Mouse (Mus musculus): ENCODE measurements at regions not wholly inside any gene's neighbourhood (a gene's known extent, or its start where the extent isn't known, plus 50 kb on each side); places are given as distances from the start of the nearest gene placed in this dataset.

GRCm38 (mm10) chr1:81593280-81594182 is 516.8 kb downstream of the Nyap2 start:
- H3K4me3 ChIP-seq (ENCODE audit: insufficient read depth, low read depth, low read length): peak overlapping the region; percentile 34
- H3K27ac ChIP-seq (replicated peaks; ENCODE audit: low read depth, low read length): no peak overlapping the region

DNA sequence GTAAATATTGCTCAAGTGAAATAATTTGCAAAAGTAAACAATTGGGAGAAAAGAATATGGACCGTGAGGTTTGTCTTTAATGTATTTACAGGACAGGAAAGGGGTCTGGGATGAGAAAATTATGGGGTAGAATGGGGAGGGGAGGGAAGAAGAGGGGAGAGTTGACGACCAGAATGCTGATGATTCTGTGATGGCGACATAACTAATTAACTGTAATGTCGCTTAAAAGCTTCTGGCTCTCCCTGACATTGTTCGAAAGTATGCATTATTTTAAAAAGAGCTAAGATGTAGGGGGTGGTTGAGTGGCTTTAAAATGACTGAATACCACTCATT is 517.4 kb downstream of the Nyap2 start:
- H3K4me1 ChIP-seq (ENCODE audit: control insufficient read depth, insufficient read depth, insufficient read length, low read length): no peaks in the 10 kb centered on the region
- no peak overlapping the region for H3K4me3 ChIP-seq (ENCODE audit: insufficient read depth, low read depth, low read length)
- H3K27ac ChIP-seq (replicated peaks; ENCODE audit: low read depth, low read length): no peak overlapping the region

More at GRCm38 (mm10) chr1:81593280-81594182, 516.8 kb downstream of the Nyap2 start:
- H3K4me1 ChIP-seq (ENCODE audit: control insufficient read depth, insufficient read depth, insufficient read length, low read length): no peaks in the 10 kb centered on the region

DNA sequence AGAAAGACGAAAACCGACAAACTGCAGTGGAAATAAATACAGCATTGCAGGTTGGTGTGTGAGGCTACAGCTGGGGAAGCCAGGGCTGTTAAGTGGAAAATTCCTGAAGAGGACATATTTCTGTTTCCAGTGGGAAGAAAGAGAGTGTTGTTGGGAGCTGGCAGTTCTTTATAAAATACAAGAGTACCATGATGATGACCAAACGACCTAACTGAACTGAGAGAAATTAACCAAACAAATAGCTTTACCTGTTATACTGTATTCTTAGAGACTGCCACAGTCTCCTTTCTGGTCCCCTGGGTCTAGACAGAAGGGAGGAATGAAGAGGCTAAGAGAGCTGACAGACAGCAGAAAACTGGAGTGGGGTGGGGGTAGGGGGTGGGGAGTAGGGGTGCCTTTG is 517.9 kb downstream of the Nyap2 start:
- Histone ChIP-seq H3K27ac (replicated peaks; ENCODE audit: low read depth, low read length) (no peak overlapping the region), H3K4me1 (ENCODE audit: control insufficient read depth, insufficient read depth, insufficient read length, low read length) (no peaks in the 10 kb centered on the region), H3K4me3 (ENCODE audit: insufficient read depth, low read depth, low read length) (no peak overlapping the region)

DNA sequence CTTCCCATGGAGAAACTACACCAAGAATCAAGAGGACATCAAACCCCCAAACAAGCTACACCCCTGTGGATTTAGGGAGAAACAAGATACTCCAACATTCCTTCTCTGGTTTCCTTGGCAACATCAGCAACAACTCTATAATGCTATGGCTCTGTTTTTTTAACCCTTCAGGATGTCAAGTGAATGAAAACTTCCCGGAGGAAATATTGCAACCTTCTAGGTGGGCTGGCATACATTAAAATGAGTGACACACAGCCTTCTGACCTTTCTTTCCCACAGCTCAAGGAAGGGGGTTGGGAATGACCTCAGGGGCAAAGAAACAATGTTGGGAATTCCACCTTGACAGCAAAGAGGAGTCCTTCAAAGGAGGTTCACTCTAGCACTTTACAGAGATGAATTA is 532.0 kb downstream of the Nyap2 start:
- Histone ChIP-seq H3K4me1 (ENCODE audit: control insufficient read depth, insufficient read depth, insufficient read length, low read length) (no peaks in the 10 kb centered on the region), H3K4me3 (ENCODE audit: insufficient read depth, low read depth, low read length) (no peak overlapping the region), H3K27ac (replicated peaks; ENCODE audit: low read depth, low read length) (no peak overlapping the region)

DNA sequence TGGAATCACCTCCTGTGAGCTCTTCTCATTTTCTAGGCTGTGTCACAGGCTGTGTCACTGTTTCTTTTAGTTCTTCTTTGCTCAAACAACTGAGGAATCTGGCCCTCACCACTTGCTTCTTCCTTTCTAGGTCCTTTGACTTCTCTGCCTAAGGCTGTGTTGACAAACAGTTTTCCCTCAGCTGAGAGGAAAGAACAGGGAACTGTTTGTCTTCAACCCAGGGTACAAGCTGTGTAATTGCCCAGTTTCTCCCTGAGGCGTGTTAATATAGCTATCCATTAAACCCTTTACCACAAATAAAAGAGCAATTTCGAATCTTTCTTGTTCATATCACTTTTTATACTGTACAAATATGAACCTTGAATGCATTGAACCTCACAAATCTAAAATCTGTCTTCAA is 542.1 kb downstream of the Nyap2 start:
- H3K27ac ChIP-seq (replicated peaks; ENCODE audit: low read depth, low read length): no peak overlapping the region
- no peak overlapping the region for H3K4me3 ChIP-seq (ENCODE audit: insufficient read depth, low read depth, low read length)
- H3K4me1 ChIP-seq (ENCODE audit: control insufficient read depth, insufficient read depth, insufficient read length, low read length): no peaks in the 10 kb centered on the region

DNA sequence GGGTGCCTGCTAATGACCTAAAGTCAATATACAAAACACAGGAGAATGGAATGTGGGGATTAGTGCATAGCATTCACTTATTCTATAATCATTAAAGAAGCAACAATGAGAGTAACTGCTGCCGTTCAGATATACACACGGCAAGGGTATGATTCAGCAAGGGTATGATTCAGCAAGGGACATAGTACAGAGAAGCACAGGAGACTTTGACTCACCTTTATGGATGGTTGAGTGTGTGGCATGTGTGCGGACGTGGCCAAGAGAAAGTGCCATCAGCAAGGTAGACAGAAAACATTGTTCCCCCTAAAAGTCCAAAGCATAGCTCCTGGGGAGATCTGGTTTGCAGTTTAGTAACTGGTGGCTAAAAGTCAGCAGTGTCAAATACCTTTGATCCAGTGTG is 547.4 kb downstream of the Nyap2 start:
- H3K27ac ChIP-seq (replicated peaks; ENCODE audit: low read depth, low read length): no peak overlapping the region
- no peaks in the 10 kb centered on the region for H3K4me1 ChIP-seq (ENCODE audit: control insufficient read depth, insufficient read depth, insufficient read length, low read length)
- no peak overlapping the region for H3K4me3 ChIP-seq (ENCODE audit: insufficient read depth, low read depth, low read length)

- Histone ChIP-seq H3K4me3 (ENCODE audit: insufficient read depth, low read depth, low read length) (no peak overlapping the region), H3K4me1 (ENCODE audit: control insufficient read depth, insufficient read depth, insufficient read length, low read length) (no peaks in the 10 kb centered on the region)
Observed at GRCm38 (mm10) chr1:81632704-81633103, 556.0 kb downstream of the Nyap2 start.

GRCm38 (mm10) chr1:81637357-81637756 is 560.6 kb downstream of the Nyap2 start:
- Histone ChIP-seq H3K4me3 (ENCODE audit: insufficient read depth, low read depth, low read length) (no peak overlapping the region), H3K4me1 (ENCODE audit: control insufficient read depth, insufficient read depth, insufficient read length, low read length) (no peaks in the 10 kb centered on the region), H3K27ac (replicated peaks; ENCODE audit: low read depth, low read length) (no peak overlapping the region)

More at GRCm38 (mm10) chr1:81632704-81633103, 556.0 kb downstream of the Nyap2 start:
- no peak overlapping the region for H3K27ac ChIP-seq (replicated peaks; ENCODE audit: low read depth, low read length)

GRCm38 (mm10) chr1:81652990-81653717 is 576.4 kb downstream of the Nyap2 start:
- Histone ChIP-seq H3K4me3 (ENCODE audit: insufficient read depth, low read depth, low read length) (no peak overlapping the region), H3K27ac (replicated peaks; ENCODE audit: low read depth, low read length) (no peak overlapping the region), H3K4me1 (ENCODE audit: control insufficient read depth, insufficient read depth, insufficient read length, low read length) (no peaks in the 10 kb centered on the region)

- Histone ChIP-seq H3K27ac (replicated peaks; ENCODE audit: low read depth, low read length) (no peak overlapping the region), H3K4me1 (ENCODE audit: control insufficient read depth, insufficient read depth, insufficient read length, low read length) (no peaks in the 10 kb centered on the region), H3K4me3 (ENCODE audit: insufficient read depth, low read depth, low read length) (no peak overlapping the region)
Observed at GRCm38 (mm10) chr1:81661245-81661644, 571.7 kb upstream of the Gm9747 start.

- H3K4me3 ChIP-seq (ENCODE audit: insufficient read depth, low read depth, low read length): no peak overlapping the region
- no peaks in the 10 kb centered on the region for H3K4me1 ChIP-seq (ENCODE audit: control insufficient read depth, insufficient read depth, insufficient read length, low read length)
- H3K27ac ChIP-seq (replicated peaks; ENCODE audit: low read depth, low read length): no peak overlapping the region
Observed at GRCm38 (mm10) chr1:81671142-81671541, 561.8 kb upstream of the Gm9747 start.

- H3K4me1 ChIP-seq (ENCODE audit: control insufficient read depth, insufficient read depth, insufficient read length, low read length): no peaks in the 10 kb centered on the region
- no peak overlapping the region for H3K4me3 ChIP-seq (ENCODE audit: insufficient read depth, low read depth, low read length)
- H3K27ac ChIP-seq (replicated peaks; ENCODE audit: low read depth, low read length): no peak overlapping the region
Observed at GRCm38 (mm10) chr1:81671725-81672124, 561.2 kb upstream of the Gm9747 start.

GRCm38 (mm10) chr1:81675576-81676342 is 557.2 kb upstream of the Gm9747 start:
- Histone ChIP-seq H3K27ac (replicated peaks; ENCODE audit: low read depth, low read length) (peak overlapping the region; percentile 67), H3K4me3 (ENCODE audit: insufficient read depth, low read depth, low read length) (peak overlapping the region; percentile 12; the same call in 1 of the 2 replicates), H3K4me1 (ENCODE audit: control insufficient read depth, insufficient read depth, insufficient read length, low read length) (no peaks in the 10 kb centered on the region)

- Histone ChIP-seq H3K4me1 (ENCODE audit: control insufficient read depth, insufficient read depth, insufficient read length, low read length) (no peaks in the 10 kb centered on the region), H3K4me3 (ENCODE audit: insufficient read depth, low read depth, low read length) (no peak overlapping the region), H3K27ac (replicated peaks; ENCODE audit: low read depth, low read length) (no peak overlapping the region)
Observed at GRCm38 (mm10) chr1:81677768-81678400, 555.0 kb upstream of the Gm9747 start.

DNA sequence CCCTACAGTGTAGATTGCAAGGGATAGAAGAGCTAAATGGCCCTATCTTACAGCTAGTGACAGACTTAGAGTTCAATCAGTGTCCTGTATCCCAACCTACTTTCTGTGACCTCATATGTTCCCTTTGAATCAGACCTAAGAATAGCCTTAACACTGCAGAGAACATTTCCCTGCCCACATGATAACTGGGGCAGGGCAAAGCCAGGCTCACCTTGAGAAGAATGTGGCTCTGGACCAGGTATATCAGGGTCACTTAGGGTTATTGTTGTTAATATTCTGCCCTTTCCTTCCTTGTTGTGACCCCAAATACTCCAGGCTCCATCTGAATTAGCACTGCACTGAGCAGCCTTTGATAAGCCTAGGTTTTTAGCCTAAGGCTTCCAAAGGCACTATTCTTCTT is 536.8 kb upstream of the Gm9747 start:
- H3K27ac ChIP-seq (replicated peaks; ENCODE audit: low read depth, low read length): no peak overlapping the region
- no peak overlapping the region for H3K4me3 ChIP-seq (ENCODE audit: insufficient read depth, low read depth, low read length)
- H3K4me1 ChIP-seq (ENCODE audit: control insufficient read depth, insufficient read depth, insufficient read length, low read length): no peaks in the 10 kb centered on the region
